Mouse (Mus musculus) C2C12 (cell line): Measurements from ENCODE around the gene Stk32c.

Experiments
- CTCF ChIP-seq: IDR thresholded peaks from one replicate; pipeline ENCODE4 v1.5.1; 2011; ENCODE audit not compliant: control insufficient read depth, insufficient read depth, insufficient read length
- MYOD1 ChIP-seq: IDR thresholded peaks from one replicate; pipeline ENCODE4 v1.6.1; 2011; ENCODE audit warnings: low read depth; ENCODE audit not compliant: control insufficient read depth, insufficient read length

GRCm38 (mm10) chr7:139254626-139255025 is 41.5 kb upstream of the Stk32c start:
- TF ChIP-seq CTCF (no peak), MYOD1 (no peak)
